Mouse (Mus musculus): Measurements from ENCODE around the gene Usp48. TPM values are rescaled to one million over a fixed set of nuclear protein-coding genes. Genes with fewer than 3 reads are reported as not detected.

Usp48 gene
- total RNA-seq, 2 experiments from 2014 or later: 139 to 150 TPM

Other genes starting within 250 kb of the Usp48 start
- gene Cdc42, start 236.0 kb upstream of the Usp48 start, total RNA-seq (2021): 100 to 1,000 TPM; 407 to 413 TPM
- 1 to 10 TPM in 1 of 2 experiments, not detected in 1; 8.3 TPM for gene Cela3a, start 184.0 kb upstream of the Usp48 start, total RNA-seq (2021)
- gene Cela3b, start 163.2 kb upstream of the Usp48 start, total RNA-seq (2021): 100 to 1,000 TPM in 1 of 2 experiments, not detected in 1; 918 TPM
- not detected for gene 1700013G24Rik, start 140.5 kb upstream of the Usp48 start, total RNA-seq (2021)
- 100 to 1,000 TPM; 170 to 191 TPM for gene Hspg2, start 125.0 kb upstream of the Usp48 start, total RNA-seq (2021)
- not detected for gene Ldlrad2, start 19.2 kb upstream of the Usp48 start, total RNA-seq (2021)
- 10 to 100 TPM; 83.5 to 96.1 TPM for gene Rap1gap, start 71.0 kb downstream of the Usp48 start, total RNA-seq (2021)
- 10 to 100 TPM; 10.1 to 15.9 TPM for gene Alpl, start 202.6 kb downstream of the Usp48 start, total RNA-seq (2021)